Mouse (Mus musculus): ENCODE measurements around the gene Hacd3. TPM values are rescaled to one million over a fixed set of nuclear protein-coding genes. Genes with fewer than 3 reads are reported as not detected.

The Hacd3 gene
- polyA plus RNA-seq, 1 experiment, result 13.7 TPM

DNA sequence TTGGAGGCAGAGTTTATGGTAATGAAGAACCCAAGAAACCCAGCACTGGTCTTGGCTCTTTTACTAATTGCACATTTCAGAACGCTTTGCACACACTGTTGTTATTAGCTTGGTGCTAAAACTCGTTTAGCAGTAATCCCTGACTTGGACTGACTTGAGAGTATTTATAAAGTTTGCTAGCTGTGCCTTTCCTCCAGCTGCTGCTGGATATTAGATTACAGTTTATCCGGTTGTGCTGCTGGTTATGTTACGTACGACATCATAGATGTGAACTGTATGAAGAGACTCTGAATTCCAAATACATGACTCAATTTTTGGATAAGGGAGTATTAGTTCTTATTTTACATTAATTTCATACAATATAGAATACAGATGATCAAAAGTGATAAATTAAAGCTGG is 27.9 kb upstream of the Hacd3 start:
- Histone ChIP-seq H3K36me3 (ENCODE audit: control insufficient read depth, insufficient read depth) (peaks cover 48% of the 10 kb centered on the region), H3ac (ENCODE audit: control insufficient read depth, insufficient read length) (no peak overlapping the region), H3K27me3 (ENCODE audit: control insufficient read depth, insufficient read depth, insufficient read length) (no peaks in the 10 kb centered on the region), H3K4me2 (ENCODE audit: low read depth) (peak overlapping the region; percentile 8), H3K79me2 (ENCODE audit: control insufficient read depth, insufficient read depth) (no peaks in the 10 kb centered on the region), H3K4me3 (no peak overlapping the region)
- TF ChIP-seq TCF3 (IDR thresholded peaks at IDR 0.05; ENCODE audit: insufficient read length, low read depth), result no peak
- TF ChIP-seq CEBPB (IDR thresholded peaks at IDR 0.05; ENCODE audit: insufficient read depth, poor library complexity, severe bottlenecking), result no peak
- TF ChIP-seq USF1 (IDR thresholded peaks at IDR 0.05; ENCODE audit: low read depth), result no peak
- TF ChIP-seq POLR2A (IDR thresholded peaks at IDR 0.05; ENCODE audit: insufficient read length, low read depth), result no peak
- TF ChIP-seq E2F4 (IDR thresholded peaks at IDR 0.05; ENCODE audit: insufficient read depth), result no peak
- TF ChIP-seq MYOD1 (IDR thresholded peaks at IDR 0.05; ENCODE audit: control insufficient read depth in 1 of 3, insufficient read length in 2 of 3, low read depth in 2 of 3), result peak in 1 of 3 experiments; percentile 7
- TF ChIP-seq MYOG (IDR thresholded peaks at IDR 0.05; ENCODE audit: control insufficient read depth in 1 of 3, insufficient read depth in 1 of 3, insufficient read length in 2 of 3, low read depth in 2 of 3), result peak in 1 of 3 experiments; percentile 69
- no peak for TF ChIP-seq POLR2AphosphoS2 (IDR thresholded peaks at IDR 0.05; ENCODE audit: insufficient read length, low read depth)
- TF ChIP-seq MAX (IDR thresholded peaks at IDR 0.05; ENCODE audit: low read depth), result no peak

- no peaks in the 10 kb centered on the region for H3K27me3 ChIP-seq (ENCODE audit: control insufficient read depth, insufficient read depth, insufficient read length)
- peaks cover 42% of the 10 kb centered on the region for H3K36me3 ChIP-seq (ENCODE audit: control insufficient read depth, insufficient read depth)
- H3ac ChIP-seq (ENCODE audit: control insufficient read depth, insufficient read length), result no peak overlapping the region
- no peak overlapping the region for H3K4me3 ChIP-seq
- no peak overlapping the region for H3K4me2 ChIP-seq (ENCODE audit: low read depth)
- no peaks in the 10 kb centered on the region for H3K79me2 ChIP-seq (ENCODE audit: control insufficient read depth, insufficient read depth)
- TF ChIP-seq REST (IDR thresholded peaks at IDR 0.05; ENCODE audit: insufficient read depth, insufficient read length) (no peak), E2F4 (IDR thresholded peaks at IDR 0.05; ENCODE audit: insufficient read depth) (no peak), POLR2A (IDR thresholded peaks at IDR 0.05; ENCODE audit: insufficient read length, low read depth) (no peak), MAX (IDR thresholded peaks at IDR 0.05; ENCODE audit: low read depth) (no peak), MYOG (IDR thresholded peaks at IDR 0.05; ENCODE audit: control insufficient read depth in 1 of 3, insufficient read depth in 1 of 3, insufficient read length in 2 of 3, low read depth in 2 of 3) (no peak), POLR2AphosphoS2 (IDR thresholded peaks at IDR 0.05; ENCODE audit: insufficient read length, low read depth) (no peak), USF1 (IDR thresholded peaks at IDR 0.05; ENCODE audit: low read depth) (no peak), TCF12 (IDR thresholded peaks at IDR 0.05; ENCODE audit: insufficient read depth, poor library complexity, severe bottlenecking) (no peak), TCF3 (IDR thresholded peaks at IDR 0.05; ENCODE audit: insufficient read length, low read depth) (no peak), CEBPB (IDR thresholded peaks at IDR 0.05; ENCODE audit: insufficient read depth, poor library complexity, severe bottlenecking) (no peak), MYOD1 (IDR thresholded peaks at IDR 0.05; ENCODE audit: control insufficient read depth in 1 of 3, insufficient read length in 2 of 3, low read depth in 2 of 3) (no peak), SRF (IDR thresholded peaks at IDR 0.05; ENCODE audit: control insufficient read depth, insufficient read length, low read depth) (no peak)
Measured at GRCm38 (mm10) chr9:65046993-65047392, 25.5 kb upstream of the Hacd3 start.

GRCm38 (mm10) chr9:65041430-65041829 is 19.9 kb upstream of the Hacd3 start:
- no peaks in the 10 kb centered on the region for H3K27me3 ChIP-seq (ENCODE audit: control insufficient read depth, insufficient read depth, insufficient read length)
- TF ChIP-seq TCF12 (IDR thresholded peaks at IDR 0.05; ENCODE audit: insufficient read depth, poor library complexity, severe bottlenecking), result no peak
- no peak for TF ChIP-seq REST (IDR thresholded peaks at IDR 0.05; ENCODE audit: insufficient read depth, insufficient read length)
- no peak for TF ChIP-seq E2F4 (IDR thresholded peaks at IDR 0.05; ENCODE audit: insufficient read depth)
- peaks cover 20% of the 10 kb centered on the region for H3K36me3 ChIP-seq (ENCODE audit: control insufficient read depth, insufficient read depth)
- no peak overlapping the region for H3K4me3 ChIP-seq
- H3K4me2 ChIP-seq (ENCODE audit: low read depth), result no peak overlapping the region
- H3K79me2 ChIP-seq (ENCODE audit: control insufficient read depth, insufficient read depth), result no peaks in the 10 kb centered on the region
- H3ac ChIP-seq (ENCODE audit: control insufficient read depth, insufficient read length), result no peak overlapping the region

DNA sequence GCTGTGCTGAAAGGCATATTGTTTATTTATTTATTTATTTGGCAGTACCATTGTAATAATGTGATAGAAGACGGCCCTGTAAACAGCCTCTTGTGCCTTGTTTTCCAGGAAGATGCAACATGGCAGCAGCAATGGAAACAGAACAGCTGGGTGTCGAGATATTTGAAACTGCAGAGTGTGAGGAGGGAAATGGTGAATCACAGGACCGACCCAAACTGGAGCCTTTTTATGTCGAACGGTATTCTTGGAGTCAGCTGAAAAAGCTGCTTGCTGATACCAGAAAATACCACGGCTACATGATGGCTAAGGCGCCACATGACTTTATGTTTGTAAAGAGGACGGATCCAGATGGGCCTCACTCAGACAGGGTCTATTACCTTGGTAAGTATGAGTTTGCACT is 15.4 kb upstream of the Hacd3 start:
- Histone ChIP-seq H3K36me3 (ENCODE audit: control insufficient read depth, insufficient read depth) (peaks cover 13% of the 10 kb centered on the region), H3ac (ENCODE audit: control insufficient read depth, insufficient read length) (no peak overlapping the region), H3K4me3 (no peak overlapping the region)

DNA sequence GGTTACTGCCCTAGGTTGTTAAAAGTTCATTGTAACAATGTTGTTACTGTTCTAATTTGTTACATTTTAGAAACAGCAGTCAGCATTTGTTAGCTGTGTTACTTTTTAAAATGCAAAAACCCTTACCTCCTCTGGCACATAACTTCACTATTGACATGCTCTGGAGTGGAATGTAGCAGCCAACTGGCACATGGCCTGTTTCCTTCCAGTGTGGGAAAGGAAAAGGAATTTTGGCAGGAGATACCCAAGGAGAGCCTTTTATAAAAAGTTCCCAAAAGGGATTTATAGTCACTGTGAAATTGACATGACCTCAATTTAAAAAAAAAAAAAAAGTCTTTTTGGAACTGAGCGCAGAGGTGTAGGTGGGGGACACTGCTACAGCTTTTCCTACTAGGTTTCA is 15.0 kb upstream of the Hacd3 start:
- Histone ChIP-seq H3K79me2 (ENCODE audit: control insufficient read depth, insufficient read depth) (peaks cover 16% of the 10 kb centered on the region), H3K36me3 (ENCODE audit: control insufficient read depth, insufficient read depth) (peaks cover 13% of the 10 kb centered on the region), H3ac (ENCODE audit: control insufficient read depth, insufficient read length) (no peak overlapping the region), H3K4me2 (ENCODE audit: low read depth) (no peak overlapping the region), H3K4me3 (no peak overlapping the region), H3K27me3 (ENCODE audit: control insufficient read depth, insufficient read depth, insufficient read length) (no peaks in the 10 kb centered on the region)
- TF ChIP-seq E2F4 (IDR thresholded peaks at IDR 0.05; ENCODE audit: insufficient read depth) (no peak), POLR2A (IDR thresholded peaks at IDR 0.05; ENCODE audit: insufficient read length, low read depth) (no peak), MYOG (IDR thresholded peaks at IDR 0.05; ENCODE audit: control insufficient read depth in 1 of 3, insufficient read depth in 1 of 3, insufficient read length in 2 of 3, low read depth in 2 of 3) (no peak), POLR2AphosphoS2 (IDR thresholded peaks at IDR 0.05; ENCODE audit: insufficient read length, low read depth) (no peak), TCF12 (IDR thresholded peaks at IDR 0.05; ENCODE audit: insufficient read depth, poor library complexity, severe bottlenecking) (no peak), USF1 (IDR thresholded peaks at IDR 0.05; ENCODE audit: low read depth) (no peak), REST (IDR thresholded peaks at IDR 0.05; ENCODE audit: insufficient read depth, insufficient read length) (no peak), MAX (IDR thresholded peaks at IDR 0.05; ENCODE audit: low read depth) (no peak), MYOD1 (IDR thresholded peaks at IDR 0.05; ENCODE audit: control insufficient read depth in 1 of 3, insufficient read length in 2 of 3, low read depth in 2 of 3) (no peak), SRF (IDR thresholded peaks at IDR 0.05; ENCODE audit: control insufficient read depth, insufficient read length, low read depth) (no peak), CEBPB (IDR thresholded peaks at IDR 0.05; ENCODE audit: insufficient read depth, poor library complexity, severe bottlenecking) (no peak), TCF3 (IDR thresholded peaks at IDR 0.05; ENCODE audit: insufficient read length, low read depth) (no peak)

More for the DNA sequence above, 15.4 kb upstream of the Hacd3 start:
- no peak overlapping the region for H3K4me2 ChIP-seq (ENCODE audit: low read depth)
- H3K79me2 ChIP-seq (ENCODE audit: control insufficient read depth, insufficient read depth), result peaks cover 16% of the 10 kb centered on the region
- no peaks in the 10 kb centered on the region for H3K27me3 ChIP-seq (ENCODE audit: control insufficient read depth, insufficient read depth, insufficient read length)
- no peak for TF ChIP-seq MAX (IDR thresholded peaks at IDR 0.05; ENCODE audit: low read depth)
- TF ChIP-seq TCF3 (IDR thresholded peaks at IDR 0.05; ENCODE audit: insufficient read length, low read depth), result no peak
- TF ChIP-seq SRF (IDR thresholded peaks at IDR 0.05; ENCODE audit: control insufficient read depth, insufficient read length, low read depth), result no peak
- no peak for TF ChIP-seq TCF12 (IDR thresholded peaks at IDR 0.05; ENCODE audit: insufficient read depth, poor library complexity, severe bottlenecking)
- no peak for TF ChIP-seq CEBPB (IDR thresholded peaks at IDR 0.05; ENCODE audit: insufficient read depth, poor library complexity, severe bottlenecking)
- no peak for TF ChIP-seq MYOD1 (IDR thresholded peaks at IDR 0.05; ENCODE audit: control insufficient read depth in 1 of 3, insufficient read length in 2 of 3, low read depth in 2 of 3)
